Mouse (Mus musculus): Measurements from ENCODE around the gene Pcsk6. TPM values are rescaled to one million over a fixed set of nuclear protein-coding genes. Genes with fewer than 3 reads are reported as not detected.

Gene Pcsk6
- total and polyA plus RNA-seq, 3 experiments, result 0.01 TPM; not detected in 2

DNA sequence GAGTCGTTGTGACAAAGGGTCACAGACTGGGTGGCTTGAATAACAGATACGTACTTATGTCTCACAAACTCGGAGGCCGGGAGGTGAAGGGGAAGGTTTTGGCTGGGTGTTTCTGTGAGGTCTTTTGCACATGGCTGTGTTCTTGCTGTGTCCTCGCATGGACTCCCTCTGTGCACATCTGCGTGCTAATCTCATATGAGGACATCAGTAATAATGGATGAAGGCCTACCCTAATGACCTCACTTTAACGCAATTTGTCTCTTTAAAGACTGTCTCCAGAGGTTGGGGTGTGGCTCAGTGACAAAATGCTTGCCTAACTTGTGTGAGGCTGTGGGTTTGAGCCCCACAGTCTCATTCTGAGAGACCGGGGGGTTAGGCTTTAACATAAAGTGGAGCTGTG lies 55.0 kb downstream of the Pcsk6 start:
- no peaks in the 10 kb centered on the region for H3K27me3 ChIP-seq (ENCODE audit: control insufficient read depth in 1 of 2, insufficient read depth in 2 of 2, low read length in 2 of 2)
- no peak overlapping the region for H3K27ac ChIP-seq (ENCODE audit: control insufficient read depth, low read depth, low read length)
- H3K36me3 ChIP-seq (ENCODE audit: control insufficient read depth in 1 of 2, insufficient read depth in 2 of 2, low read length in 2 of 2), result no peaks in the 10 kb centered on the region
- no peak overlapping the region for H3K9ac ChIP-seq (ENCODE audit: control insufficient read depth, low read depth, low read length, poor library complexity, severe bottlenecking)
- H3K4me3 ChIP-seq (ENCODE audit: control insufficient read depth in 1 of 2, insufficient read depth in 1 of 2, low read depth in 2 of 2, low read length in 2 of 2), result no peak overlapping the region
- no peaks in the 10 kb centered on the region for H3K4me1 ChIP-seq (ENCODE audit: control insufficient read depth in 1 of 2, insufficient read depth in 2 of 2, low read length in 2 of 2)
- no peak for TF ChIP-seq ELF1 (IDR thresholded peaks at IDR 0.05; ENCODE audit: low read depth, low read length)
- TF ChIP-seq SMC3 (IDR thresholded peaks at IDR 0.05; ENCODE audit: low read depth, low read length), result no peak
- no peak for TF ChIP-seq MYC (IDR thresholded peaks at IDR 0.05; ENCODE audit: low read depth, low read length)
- no peak for TF ChIP-seq MAFK (IDR thresholded peaks at IDR 0.05; ENCODE audit: borderline replicate concordance, low read depth, low read length)
- no peak for TF ChIP-seq MAX (IDR thresholded peaks at IDR 0.05; ENCODE audit: low read length)
- H3K9me3 ChIP-seq (replicated peaks; ENCODE audit: insufficient read depth, low read length), result no peaks in the 10 kb centered on the region
- no peak for DNase-seq (ENCODE audit: low read depth, low spot score)
- H3K79me2 ChIP-seq (ENCODE audit: control insufficient read depth, insufficient read depth, low read length, poor library complexity), result no peaks in the 10 kb centered on the region

DNA sequence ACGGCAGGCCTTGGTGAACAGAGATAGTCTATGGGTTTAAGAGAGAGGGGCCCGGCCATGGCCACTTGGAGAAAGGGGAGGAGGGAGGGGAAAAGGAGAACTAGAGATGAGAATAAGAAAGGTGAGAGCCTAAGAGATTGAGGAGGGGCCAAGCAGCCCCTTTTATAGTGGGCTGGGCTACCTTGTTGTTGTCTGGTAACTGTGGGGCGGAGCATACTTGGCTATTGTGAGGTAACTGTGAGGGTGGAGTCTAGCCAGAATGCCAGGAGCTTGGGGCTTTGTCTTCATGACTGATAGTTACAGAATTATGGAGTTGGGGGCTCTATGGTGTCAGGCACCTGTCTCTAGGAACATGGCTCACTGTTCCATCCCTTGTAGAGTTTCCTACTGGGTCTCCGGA lies 56.9 kb downstream of the Pcsk6 start:
- no peak for DNase-seq (ENCODE audit: low read depth, low spot score)

DNA sequence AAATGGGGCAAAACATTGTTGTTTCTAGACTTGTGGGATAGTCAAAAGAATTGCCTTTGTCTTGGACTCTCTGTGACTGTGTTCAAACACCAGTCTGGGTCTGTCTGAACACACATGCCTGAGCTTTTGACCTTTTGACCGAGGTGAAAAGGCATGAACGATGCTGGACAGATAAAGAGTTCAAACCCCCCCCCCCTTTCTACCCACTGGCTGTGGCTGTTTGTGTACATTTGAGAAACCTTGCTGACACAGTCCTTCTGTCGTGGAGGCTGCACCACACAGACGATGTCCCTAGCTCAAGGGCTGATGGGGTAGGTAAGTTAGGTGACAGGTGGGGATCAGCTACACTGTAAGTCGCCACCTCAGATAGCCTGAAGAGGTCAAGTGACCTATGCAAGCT lies 67.9 kb downstream of the Pcsk6 start:
- Histone ChIP-seq H3K4me1 (ENCODE audit: control insufficient read depth in 1 of 2, insufficient read depth in 2 of 2, low read length in 2 of 2) (no peaks in the 10 kb centered on the region), H3K79me2 (ENCODE audit: control insufficient read depth, insufficient read depth, low read length, poor library complexity) (no peaks in the 10 kb centered on the region), H3K9me3 (replicated peaks; ENCODE audit: insufficient read depth, low read length) (no peaks in the 10 kb centered on the region), H3K27me3 (ENCODE audit: control insufficient read depth in 1 of 2, insufficient read depth in 2 of 2, low read length in 2 of 2) (no peaks in the 10 kb centered on the region), H3K9ac (ENCODE audit: control insufficient read depth, low read depth, low read length, poor library complexity, severe bottlenecking) (no peak overlapping the region), H3K4me3 (ENCODE audit: control insufficient read depth in 1 of 2, insufficient read depth in 1 of 2, low read depth in 2 of 2, low read length in 2 of 2) (no peak overlapping the region), H3K27ac (ENCODE audit: control insufficient read depth, low read depth, low read length) (no peak overlapping the region), H3K36me3 (ENCODE audit: control insufficient read depth in 1 of 2, insufficient read depth in 2 of 2, low read length in 2 of 2) (no peaks in the 10 kb centered on the region)
- DNase-seq (ENCODE audit: low read depth, low spot score), result no peak
- no peak for TF ChIP-seq ZNF384 (IDR thresholded peaks at IDR 0.05; ENCODE audit: low read depth, low read length)
- no peak for TF ChIP-seq NRF1 (IDR thresholded peaks at IDR 0.05; ENCODE audit: insufficient read depth, low read depth, low read length, poor library complexity, severe bottlenecking)
- no peak for TF ChIP-seq ETS1 (IDR thresholded peaks at IDR 0.05; ENCODE audit: low read depth, low read length)
- TF ChIP-seq MAZ (IDR thresholded peaks at IDR 0.05; ENCODE audit: low read depth, low read length), result no peak
- no peak for TF ChIP-seq JUND (IDR thresholded peaks at IDR 0.05; ENCODE audit: low read depth, low read length)
- no peak for TF ChIP-seq RAD21 (IDR thresholded peaks at IDR 0.05; ENCODE audit: low read depth, low read length)
- no peak for TF ChIP-seq TBP (IDR thresholded peaks at IDR 0.05; ENCODE audit: low read depth, low read length)
- TF ChIP-seq MXI1 (IDR thresholded peaks at IDR 0.05; ENCODE audit: low read depth, low read length), result no peak

More for the DNA sequence above, 56.9 kb downstream of the Pcsk6 start:
- Histone ChIP-seq H3K27ac (ENCODE audit: control insufficient read depth, low read depth, low read length) (no peak overlapping the region), H3K4me1 (ENCODE audit: control insufficient read depth in 1 of 2, insufficient read depth in 2 of 2, low read length in 2 of 2) (no peaks in the 10 kb centered on the region), H3K79me2 (ENCODE audit: control insufficient read depth, insufficient read depth, low read length, poor library complexity) (no peaks in the 10 kb centered on the region), H3K36me3 (ENCODE audit: control insufficient read depth in 1 of 2, insufficient read depth in 2 of 2, low read length in 2 of 2) (no peaks in the 10 kb centered on the region), H3K9me3 (replicated peaks; ENCODE audit: insufficient read depth, low read length) (no peaks in the 10 kb centered on the region), H3K4me3 (ENCODE audit: control insufficient read depth in 1 of 2, insufficient read depth in 1 of 2, low read depth in 2 of 2, low read length in 2 of 2) (no peak overlapping the region), H3K27me3 (ENCODE audit: control insufficient read depth in 1 of 2, insufficient read depth in 2 of 2, low read length in 2 of 2) (no peaks in the 10 kb centered on the region), H3K9ac (ENCODE audit: control insufficient read depth, low read depth, low read length, poor library complexity, severe bottlenecking) (no peak overlapping the region)
- TF ChIP-seq TCF12 (IDR thresholded peaks at IDR 0.05; ENCODE audit: low read depth, low read length) (no peak), TAL1 (IDR thresholded peaks at IDR 0.05; ENCODE audit: low read length) (no peak)
